ENCODE assay signal across 8 mouse cellular contexts in the genomic region with DNA sequence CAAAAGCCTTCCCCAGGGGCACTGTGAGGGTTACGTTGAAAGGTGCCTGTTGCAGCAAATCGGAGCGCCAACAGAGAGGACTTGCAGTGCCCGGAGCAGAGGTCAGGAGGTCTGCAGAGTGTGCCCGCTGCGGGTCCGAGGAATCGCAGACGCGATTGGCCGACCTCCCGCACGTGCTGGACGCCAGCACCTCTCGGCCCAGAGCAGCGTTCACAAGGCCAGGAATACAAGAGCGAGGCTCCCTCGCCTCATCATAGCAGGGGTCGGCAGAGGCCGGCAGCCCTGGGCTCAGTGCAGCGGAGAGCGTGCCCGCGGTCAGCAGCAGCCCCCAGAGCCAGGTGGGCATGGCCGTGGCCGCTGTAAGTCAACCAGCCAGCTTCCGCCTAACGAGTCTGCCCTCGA. TPM values are rescaled to one million over a fixed set of nuclear protein-coding genes. Genes with fewer than 3 reads are reported as not detected.
DNase-seq lines count a peak whose midpoint lies in the region; ATAC-seq and TF ChIP-seq lines count a peak whose summit lies in the region.

No protein-coding gene starts in this region.

- peaks cover 11% of the 10 kb centered on the region; the same call in 1 of the 2 replicates for H3K79me2 ChIP-seq in liver, adult 2 months (ENCODE audit: control insufficient read depth, insufficient read depth, low read length)

- peak; percentile 84 for DNase-seq in liver, adult 2 months (ENCODE audit: extremely low read depth, low read depth, low spot score)
- DNase-seq in liver: no peak
- peak; percentile 64 for DNase-seq in embryo, embryonic 11 days
- DNase-seq in hindbrain, embryonic 10.5 days (ENCODE audit: low spot score): peak; percentile 70
- peak; percentile 54 for DNase-seq in retina, postnatal 1 day
- no peak for DNase-seq in urinary bladder, postnatal 36 days (ENCODE audit: low spot score in 2 of 2)
- DNase-seq in thymus, adult 18-20 months: no peak

- ATAC-seq in liver, embryonic 12.5 days: no peak; the same call in 1 of the 2 replicates

- TF ChIP-seq CTCF in liver, adult 2 months (IDR thresholded peaks at IDR 0.05; ENCODE audit: low read depth, low read length): no peak

- H3K4me1 ChIP-seq in liver, adult 2 months (ENCODE audit: control insufficient read depth, insufficient read depth, low read length): peaks cover 48% of the 10 kb centered on the region
- peaks cover 89% of the 10 kb centered on the region for H3K4me1 ChIP-seq in hindbrain, embryonic 10.5 days (replicated peaks)
- H3K4me1 ChIP-seq in liver, embryonic 12.5 days: peaks cover 95% of the 10 kb centered on the region

- peak overlapping the region; percentile 83 for H3K9ac ChIP-seq in liver, adult 2 months (ENCODE audit: low read depth, low read length)
- peak overlapping the region; percentile 88 for H3K9ac ChIP-seq in liver, embryonic 12.5 days

- H3K4me2 ChIP-seq in liver, embryonic 12.5 days: peak overlapping the region; percentile 100

- H3K4me3 ChIP-seq in liver, adult 2 months (ENCODE audit: insufficient read depth, low read depth, low read length): peak overlapping the region; percentile 70
- peak overlapping the region; percentile 79 for H3K4me3 ChIP-seq in hindbrain, embryonic 10.5 days
- peak overlapping the region; percentile 77 for H3K4me3 ChIP-seq in liver, embryonic 12.5 days

- H3K27me3 ChIP-seq in liver, adult 2 months (ENCODE audit: control insufficient read depth, insufficient read depth, low read length): no peaks in the 10 kb centered on the region
- peaks cover 48% of the 10 kb centered on the region for H3K27me3 ChIP-seq in hindbrain, embryonic 10.5 days (ENCODE audit: insufficient read depth, poor library complexity, severe bottlenecking)
- H3K27me3 ChIP-seq in liver, embryonic 12.5 days (replicated peaks): peaks cover 46% of the 10 kb centered on the region

- no peaks in the 10 kb centered on the region for H3K36me3 ChIP-seq in liver, adult 2 months (ENCODE audit: control insufficient read depth, insufficient read depth, low read length)
- H3K36me3 ChIP-seq in hindbrain, embryonic 10.5 days: no peaks in the 10 kb centered on the region
- no peaks in the 10 kb centered on the region for H3K36me3 ChIP-seq in liver, embryonic 12.5 days

- H3K9me3 ChIP-seq in hindbrain, embryonic 10.5 days: no peaks in the 10 kb centered on the region
- H3K9me3 ChIP-seq in liver, embryonic 12.5 days (replicated peaks): no peaks in the 10 kb centered on the region

- WGBS in liver, adult 2 months: 7% methylated on average over 29 of the region's 29 CpGs
- WGBS in hindbrain, embryonic 10.5 days: 1% methylated on average over 29 of the region's 29 CpGs
- WGBS in liver, embryonic 12.5 days (ENCODE audit: insufficient replicate concordance): 4% methylated on average over 29 of the region's 29 CpGs

- TF ChIP-seq POLR2A in liver, adult 2 months (IDR thresholded peaks at IDR 0.05; ENCODE audit: extremely low read depth, insufficient read depth, low read length): peak; percentile 25; the same call in 1 of the 2 replicates

- H3K27ac ChIP-seq in liver, adult 2 months (replicated peaks; ENCODE audit: insufficient read depth, low read depth, low read length): peak overlapping the region; percentile 90
- H3K27ac ChIP-seq in hindbrain, embryonic 10.5 days: peak overlapping the region; percentile 92
- H3K27ac ChIP-seq in liver, embryonic 12.5 days: peak overlapping the region; percentile 98

RNA-seq across cellular contexts. Expression of a gene that starts 0.7 kb away (rescaled TPM):
- total RNA-seq in liver, adult 2 months (2014; rRNA removed): 2.3 and 2.8 TPM in 2 replicates
- polyA plus RNA-seq in liver, adult 2 months (2012; rRNA removed): 7.4 and 7.8 TPM in 2 replicates
- polyA plus RNA-seq in hindbrain, embryonic 10.5 days (2016; fragmentation: Nextera tagmentation; extraction: Ambion mirVana): 4.8 and 7.3 TPM in 2 replicates
- 2.1 and 2.7 TPM in 2 replicates for polyA plus RNA-seq in liver, embryonic 12.5 days (2016; fragmentation: Nextera tagmentation; extraction: Ambion mirVana)

RNA-seq across cellular contexts. Expression of a gene that starts 3.3 kb away (rescaled TPM):
- total RNA-seq in liver, adult 2 months (2014; rRNA removed): 13.3 and 22.2 TPM in 2 replicates
- polyA plus RNA-seq in liver, adult 2 months (2012; rRNA removed): 23.6 and 31.5 TPM in 2 replicates
- 6.0 and 6.4 TPM in 2 replicates for polyA plus RNA-seq in hindbrain, embryonic 10.5 days (2016; fragmentation: Nextera tagmentation; extraction: Ambion mirVana)
- polyA plus RNA-seq in liver, embryonic 12.5 days (2016; fragmentation: Nextera tagmentation; extraction: Ambion mirVana): 11.1 and 11.9 TPM in 2 replicates

RNA-seq across cellular contexts. Expression of a gene that starts 12.0 kb away (rescaled TPM):
- total RNA-seq in liver, adult 2 months (2014; rRNA removed): 44.1 and 53.2 TPM in 2 replicates
- polyA plus RNA-seq in liver, adult 2 months (2012; rRNA removed): 61.4 and 78.0 TPM in 2 replicates
- 19.3 and 22.4 TPM in 2 replicates for polyA plus RNA-seq in hindbrain, embryonic 10.5 days (2016; fragmentation: Nextera tagmentation; extraction: Ambion mirVana)
- polyA plus RNA-seq in liver, embryonic 12.5 days (2016; fragmentation: Nextera tagmentation; extraction: Ambion mirVana): 12.3 and 12.6 TPM in 2 replicates

RNA-seq across cellular contexts. Expression of a gene that starts 39.1 kb away (rescaled TPM):
- total RNA-seq in liver, adult 2 months (2014; rRNA removed): 40.0 and 68.4 TPM in 2 replicates
- 625 and 644 TPM in 2 replicates for polyA plus RNA-seq in liver, adult 2 months (2012; rRNA removed)
- polyA plus RNA-seq in hindbrain, embryonic 10.5 days (2016; fragmentation: Nextera tagmentation; extraction: Ambion mirVana): 488 and 579 TPM in 2 replicates
- 371 and 388 TPM in 2 replicates for polyA plus RNA-seq in liver, embryonic 12.5 days (2016; fragmentation: Nextera tagmentation; extraction: Ambion mirVana)

RNA-seq across cellular contexts. Expression of a gene that starts 42.6 kb away (rescaled TPM):
- total RNA-seq in liver, adult 2 months (2014; rRNA removed): 3.0 and 3.5 TPM in 2 replicates
- 5.5 and 6.5 TPM in 2 replicates for polyA plus RNA-seq in liver, adult 2 months (2012; rRNA removed)
- 97.9 and 115 TPM in 2 replicates for polyA plus RNA-seq in hindbrain, embryonic 10.5 days (2016; fragmentation: Nextera tagmentation; extraction: Ambion mirVana)
- polyA plus RNA-seq in liver, embryonic 12.5 days (2016; fragmentation: Nextera tagmentation; extraction: Ambion mirVana): 93.7 and 95.4 TPM in 2 replicates

Comparison
In these comparisons a context has a peak if more than half of its experiments do, and no peak if none do; other contexts are left out.
1. DNase-seq: peak in liver, adult 2 months (single experiment), embryo, embryonic 11 days (single experiment), hindbrain, embryonic 10.5 days (single experiment) and retina, postnatal 1 day (single experiment); none in liver (single experiment), urinary bladder, postnatal 36 days (0 of 2) and thymus, adult 18-20 months (0 of 2).
2. Peak in every context shown above with its lines, with median percentiles within 50 percentile points of each other: H3K27ac ChIP-seq and H3K4me3 ChIP-seq.